In genomic region chr11:117654934-117655291, GRCm38 (mm10) we compare ENCODE assay signal across 8 mouse cellular contexts. TPM values are rescaled to one million over a fixed set of nuclear protein-coding genes. Genes with fewer than 3 reads are reported as not detected.
DNase-seq lines count a peak whose midpoint lies in the region; ATAC-seq and TF ChIP-seq lines count a peak whose summit lies in the region.

No protein-coding gene starts in this region.

- no peak for TF ChIP-seq EP300 in CH12.LX (IDR thresholded peaks at IDR 0.05; ENCODE audit: low read length)
- TF ChIP-seq EP300 in stomach, postnatal 0 days (optimal IDR thresholded peaks at IDR 0.05), result no peak

- TF ChIP-seq POLR2A in CH12.LX (IDR thresholded peaks at IDR 0.05; ENCODE audit: low read depth, low read length), result no peak
- no peak for TF ChIP-seq POLR2A in embryonic fibroblast, embryonic 13.5 days (IDR thresholded peaks at IDR 0.05; ENCODE audit: low read depth, low read length)

- H3K4me1 ChIP-seq in heart, embryonic 11.5 days (ENCODE audit: control insufficient read depth, insufficient read depth, low read length), result peaks cover 18% of the 10 kb centered on the region
- H3K4me1 ChIP-seq in CH12.LX (ENCODE audit: control insufficient read depth in 1 of 2, insufficient read depth in 2 of 2), result peaks cover 6 to 54% of the 10 kb centered on the region in 2 experiments
- H3K4me1 ChIP-seq in embryonic fibroblast, embryonic 13.5 days (ENCODE audit: control insufficient read depth, insufficient read depth, low read length), result peaks cover 6% of the 10 kb centered on the region
- no peaks in the 10 kb centered on the region; the same call in 1 of the 2 replicates for H3K4me1 ChIP-seq in stomach, postnatal 0 days (replicated peaks; ENCODE audit: control insufficient read depth, insufficient read depth)

- H3K27ac ChIP-seq in heart, embryonic 11.5 days (ENCODE audit: low read depth, low read length), result peak overlapping the region; percentile 92
- peak overlapping the region; percentile 68 for H3K27ac ChIP-seq in CH12.LX (ENCODE audit: insufficient read depth, low read depth)
- peak overlapping the region; percentile 28; the same call in 1 of the 2 replicates for H3K27ac ChIP-seq in embryonic fibroblast, embryonic 13.5 days (ENCODE audit: insufficient read depth, low read length)
- H3K27ac ChIP-seq in stomach, postnatal 0 days (replicated peaks), result peak overlapping the region; percentile 97

- intact Hi-C loops in heart, postnatal 10 days (cut with DNase I), result loop anchor here (2.0 kb wide), 2 partner anchors 56 to 270 kb away; no protein-coding TSS in a partner anchor

- peak overlapping the region; percentile 90 for H3K4me2 ChIP-seq in heart, embryonic 11.5 days
- H3K4me2 ChIP-seq in CH12.LX (ENCODE audit: insufficient read depth, low read depth, poor library complexity, severe bottlenecking), result no peak overlapping the region
- H3K4me2 ChIP-seq in stomach, postnatal 0 days (replicated peaks; ENCODE audit: low read depth), result peak overlapping the region; percentile 79

- H3K79me2 ChIP-seq in CH12.LX (replicated peaks; ENCODE audit: control insufficient read depth, extremely low read depth, insufficient read depth, poor library complexity, severe bottlenecking), result peaks cover 48% of the 10 kb centered on the region

- in situ Hi-C loops in CH12.LX (cut with MboI; ENCODE audit: low pct_ligation_motif_present, low pct_unique_long_range_greater_than_20kb, low sequenced_read_pairs), result loop anchor here (5.0 kb wide), 2 partner anchors 43 to 173 kb away; partner anchors contain the start of gene Gm11733

- peak; percentile 66 for ATAC-seq in heart, embryonic 11.5 days (replicated peaks; ENCODE audit: insufficient number of reproducible peaks, low FRiP score, low TSS enrichment)
- peak; percentile 47 for ATAC-seq in stomach, postnatal 0 days (ENCODE audit: low FRiP score, low TSS enrichment)

- dilution Hi-C loops in CH12.LX (cut with MboI; ENCODE audit: extremely low pct_ligation_motif_present, extremely low pct_unique_long_range_greater_than_20kb, low sequenced_read_pairs), result no loop called here

- H3K9ac ChIP-seq in heart, embryonic 11.5 days (ENCODE audit: low read depth, low read length), result peak overlapping the region; percentile 90
- peak overlapping the region; percentile 98 for H3K9ac ChIP-seq in CH12.LX (ENCODE audit: insufficient read depth, low read depth)
- H3K9ac ChIP-seq in stomach, postnatal 0 days (ENCODE audit: low read length), result peak overlapping the region; percentile 96

- H3K36me3 ChIP-seq in heart, embryonic 11.5 days (ENCODE audit: control insufficient read depth, insufficient read depth, low read length), result no peaks in the 10 kb centered on the region
- H3K36me3 ChIP-seq in CH12.LX (replicated peaks in 1 of 2; ENCODE audit: control insufficient read depth in 1 of 2, insufficient read depth in 1 of 2, low read length in 1 of 2), result peaks cover 0 to 5% of the 10 kb centered on the region in 2 experiments
- no peaks in the 10 kb centered on the region for H3K36me3 ChIP-seq in stomach, postnatal 0 days (ENCODE audit: control insufficient read depth, insufficient read depth, low read length)

- 0% methylated on average over 54 of the region's 66 CpGs for WGBS in heart, embryonic 11.5 days (ENCODE audit: insufficient replicate concordance)
- 1% methylated on average over 14 of the region's 66 CpGs for WGBS in stomach, postnatal 0 days

- peak overlapping the region; percentile 87 for H3K4me3 ChIP-seq in heart, embryonic 11.5 days (ENCODE audit: low read depth, low read length)
- H3K4me3 ChIP-seq in CH12.LX (replicated peaks in 1 of 3; ENCODE audit: low read depth in 2 of 3, low read length in 2 of 3, poor library complexity in 1 of 3), result peak overlapping the region; percentile 72 to 92 (median 83)
- peak overlapping the region; percentile 91; the same call in 1 of the 2 replicates for H3K4me3 ChIP-seq in embryonic fibroblast, embryonic 13.5 days (ENCODE audit: insufficient read depth, low read length)
- H3K4me3 ChIP-seq in stomach, postnatal 0 days (ENCODE audit: low read depth, low read length), result peak overlapping the region; percentile 85

- no peaks in the 10 kb centered on the region for H3K9me3 ChIP-seq in heart, embryonic 11.5 days (replicated peaks; ENCODE audit: control insufficient read depth, low read length)
- no peaks in the 10 kb centered on the region for H3K9me3 ChIP-seq in CH12.LX (replicated peaks; ENCODE audit: low read length)
- H3K9me3 ChIP-seq in stomach, postnatal 0 days (ENCODE audit: control insufficient read depth, low read length), result no peaks in the 10 kb centered on the region

- DNase-seq in heart, postnatal 10 days, result no peak
- DNase-seq in CH12.LX (ENCODE audit: extremely low read depth), result no peak
- peak; percentile 38 for DNase-seq in liver
- DNase-seq in stomach, postnatal 0 days (ENCODE audit: low spot score), result no peak
- no peak for DNase-seq in frontal cortex, adult 2 months (ENCODE audit: extremely low spot score in 1 of 2, low spot score in 1 of 2)
- no peak for DNase-seq in left cerebral cortex, adult 11 months (ENCODE audit: low spot score)

- TF ChIP-seq CTCF in CH12.LX (conservative IDR thresholded peaks at IDR 0.05 in 1 of 2, IDR thresholded peaks at IDR 0.05 in 1 of 2; ENCODE audit: low read depth in 2 of 2, low read length in 2 of 2), result no peak
- no peak for TF ChIP-seq CTCF in embryonic fibroblast, embryonic 13.5 days (IDR thresholded peaks at IDR 0.05; ENCODE audit: borderline replicate concordance, insufficient read depth, low read length)
- no peak for TF ChIP-seq CTCF in stomach, postnatal 0 days (IDR thresholded peaks at IDR 0.05; ENCODE audit: low read depth)

- no peak for TF ChIP-seq RAD21 in CH12.LX (IDR thresholded peaks at IDR 0.05; ENCODE audit: low read depth, low read length)

- H3K27me3 ChIP-seq in heart, embryonic 11.5 days (ENCODE audit: control insufficient read depth, insufficient read depth, low read length), result 0 out of 2 replicates have a peak, but pooled peaks cover 10% of the 10 kb centered on the region
- H3K27me3 ChIP-seq in CH12.LX (replicated peaks), result peaks cover 29% of the 10 kb centered on the region
- no peaks in the 10 kb centered on the region for H3K27me3 ChIP-seq in stomach, postnatal 0 days (ENCODE audit: control insufficient read depth, insufficient read depth, low read length)

TF ChIP-seq in CH12.LX, 34 proteins besides CTCF, POLR2A, EP300 and RAD21:
- TF ChIP-seq TCF12 (IDR thresholded peaks at IDR 0.05; ENCODE audit: low read depth, low read length), result no peak
- no peak for TF ChIP-seq SIN3A (IDR thresholded peaks at IDR 0.05; ENCODE audit: low read length)
- TF ChIP-seq MYC (IDR thresholded peaks at IDR 0.05; ENCODE audit: low read depth, low read length), result no peak
- no peak for TF ChIP-seq PAX5 (IDR thresholded peaks at IDR 0.05; ENCODE audit: low read length)
- no peak for TF ChIP-seq MAZ (IDR thresholded peaks at IDR 0.05; ENCODE audit: low read depth, low read length)
- TF ChIP-seq CHD1 (IDR thresholded peaks at IDR 0.05; ENCODE audit: low read depth, low read length), result no peak
- no peak for TF ChIP-seq NELFE (IDR thresholded peaks at IDR 0.05; ENCODE audit: low read depth, low read length)
- no peak for TF ChIP-seq POLR2AphosphoS2 (IDR thresholded peaks at IDR 0.05; ENCODE audit: low read depth, low read length)
- TF ChIP-seq ZNF384 (IDR thresholded peaks at IDR 0.05; ENCODE audit: low read depth, low read length), result no peak
- no peak for TF ChIP-seq ETS1 (conservative IDR thresholded peaks at IDR 0.05; ENCODE audit: low read depth, low read length)
- TF ChIP-seq GABPA (IDR thresholded peaks at IDR 0.05; ENCODE audit: insufficient replicate concordance, low read depth, low read length), result no peak
- no peak for TF ChIP-seq TBP (conservative IDR thresholded peaks at IDR 0.05; ENCODE audit: low read depth, low read length)
- TF ChIP-seq HCFC1 (IDR thresholded peaks at IDR 0.05; ENCODE audit: low read depth, low read length), result no peak
- no peak for TF ChIP-seq MAFK (IDR thresholded peaks at IDR 0.05; ENCODE audit: insufficient replicate concordance, low read length)
- no peak for TF ChIP-seq KAT2A (IDR thresholded peaks at IDR 0.05; ENCODE audit: insufficient replicate concordance, low read length)
- no peak for TF ChIP-seq USF1 (IDR thresholded peaks at IDR 0.05; ENCODE audit: low read depth, low read length)

RNA-seq across cellular contexts. Expression of gene Tnrc6c, which starts 0.8 kb away (rescaled TPM):
- 7.0 and 8.1 TPM in 2 replicates for polyA plus RNA-seq in heart, embryonic 11.5 days (2014; fragmentation: Nextera tagmentation; extraction: Ambion mirVana)
- total RNA-seq in heart, postnatal 10 days (2021), result 10 to 100 TPM; 32.2 to 33.9 TPM
- total RNA-seq in CH12.LX (2012; rRNA removed) (16.7 and 17.2 TPM in 2 replicates), CH12.LX (2014; rRNA removed) (6.1 and 6.9 TPM in 2 replicates)
- polyA plus RNA-seq in CH12.LX (2012; ENCODE audit: insufficient read length, low read depth), result 12.2 and 12.8 TPM in 2 replicates
- 17.9 and 24.8 TPM in 2 replicates for polyA plus RNA-seq in embryonic fibroblast, embryonic 13.5 days (2011; ENCODE audit: insufficient read length, low read depth, missing spikeins)
- 6.0 and 6.1 TPM in 2 replicates for polyA plus RNA-seq in stomach, postnatal 0 days (2015; fragmentation: Nextera tagmentation; extraction: Ambion mirVana)
- polyA plus RNA-seq in frontal cortex, adult 2 months (2012; rRNA removed), result 44.4 and 56.5 TPM in 2 replicates

Comparison
In these comparisons a context has a peak if more than half of its experiments do, and no peak if none do; other contexts are left out.
1. H3K27ac ChIP-seq: peak in every context shown above with its lines; median percentile 97 in stomach, postnatal 0 days; 92 in heart, embryonic 11.5 days; 68 in CH12.LX; 28 in embryonic fibroblast, embryonic 13.5 days.